In the genomic region with DNA sequence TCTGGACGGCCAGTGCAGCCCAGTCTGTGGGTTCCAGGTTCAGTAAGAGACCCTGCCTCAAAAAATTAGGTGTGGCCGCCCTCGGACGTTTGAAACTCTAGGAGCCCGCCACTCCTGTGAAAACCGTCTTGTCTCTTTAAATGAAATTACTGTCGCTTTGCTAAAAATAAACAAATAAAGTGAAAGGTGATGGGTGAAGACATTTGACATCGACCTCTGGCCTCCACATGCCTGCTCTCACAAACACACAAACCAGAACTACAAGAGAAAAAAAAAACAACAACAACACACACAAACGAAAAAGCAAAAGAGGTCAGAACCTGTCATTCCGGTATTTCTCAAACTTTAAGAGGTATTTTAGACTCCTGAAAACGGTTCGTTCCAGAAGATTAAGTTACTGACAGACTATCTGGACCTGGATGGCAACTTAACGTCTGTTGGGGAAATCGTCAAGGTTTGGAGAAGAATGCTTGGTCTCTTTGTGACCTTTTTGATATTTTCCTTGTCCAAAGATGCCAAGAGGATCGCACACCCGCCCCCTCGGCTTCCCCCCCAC, we compare ENCODE assay signal across 10 mouse cellular contexts. TPM values are rescaled to one million over a fixed set of nuclear protein-coding genes. Genes with fewer than 3 reads are reported as not detected.
DNase-seq lines count a peak whose midpoint lies in the region; ATAC-seq and TF ChIP-seq lines count a peak whose summit lies in the region.
"Had no signal": no experiment of that assay in that cellular context is flagged by ENCODE, and none has a peak within 500 bp of the region (broad histone marks: within the 10 kb centered on the region; RNA-seq: fewer than 3 reads in every experiment).

No protein-coding gene starts in this region.

- 43% methylated on average over 17 of the region's 17 CpGs for WGBS in heart, embryonic 14.5 days
- WGBS in lung, adult 2 months = 31% methylated on average over 17 of the region's 17 CpGs
- 54% methylated on average over 17 of the region's 17 CpGs for WGBS in intestine, embryonic 16.5 days
- WGBS in stomach, postnatal 0 days = 51% methylated on average over 17 of the region's 17 CpGs

- no peaks in the 10 kb centered on the region for H3K27me3 ChIP-seq in heart, embryonic 14.5 days (ENCODE audit: control insufficient read depth, insufficient read depth, low read length)
- no peaks in the 10 kb centered on the region for H3K27me3 ChIP-seq in intestine, embryonic 16.5 days (replicated peaks; ENCODE audit: control insufficient read depth, insufficient read depth, low read length)
- no peaks in the 10 kb centered on the region for H3K27me3 ChIP-seq in stomach, postnatal 0 days (ENCODE audit: control insufficient read depth, insufficient read depth, low read length)

- peak overlapping the region; percentile 56 for H3K4me2 ChIP-seq in heart, embryonic 14.5 days (ENCODE audit: low read length)
- H3K4me2 ChIP-seq in intestine, embryonic 16.5 days (ENCODE audit: low read depth, low read length) = no peak overlapping the region
- peak overlapping the region; percentile 17; the same call in 1 of the 2 replicates for H3K4me2 ChIP-seq in stomach, postnatal 0 days (replicated peaks; ENCODE audit: low read depth)

- peaks cover 14 to 26% of the 10 kb centered on the region in 2 experiments for H3K4me1 ChIP-seq in heart, embryonic 14.5 days (ENCODE audit: control insufficient read depth in 2 of 2, insufficient read depth in 2 of 2, low read length in 2 of 2)
- H3K4me1 ChIP-seq in lung, adult 2 months (ENCODE audit: control insufficient read depth, insufficient read depth, low read length) = peaks cover 38% of the 10 kb centered on the region
- peaks cover 28% of the 10 kb centered on the region for H3K4me1 ChIP-seq in intestine, embryonic 16.5 days (ENCODE audit: control insufficient read depth, insufficient read depth, low read length)
- H3K4me1 ChIP-seq in stomach, postnatal 0 days (replicated peaks; ENCODE audit: control insufficient read depth, insufficient read depth) = no peaks in the 10 kb centered on the region

- H3K27ac ChIP-seq in heart, embryonic 14.5 days (replicated peaks in 1 of 2; ENCODE audit: control insufficient read depth in 1 of 2, insufficient read depth in 1 of 2, low read depth in 2 of 2, low read length in 2 of 2) = peak overlapping the region in 1 of 2 experiments; percentile 76; a peak in 2 of 4 replicates
- peak overlapping the region; percentile 72; the same call in 1 of the 2 replicates for H3K27ac ChIP-seq in intestine, embryonic 16.5 days (ENCODE audit: low read length)
- 0 out of 2 replicates have a peak overlapping the region, but pooled peaks have one; percentile 24 for H3K27ac ChIP-seq in stomach, postnatal 0 days (replicated peaks)

- H3K4me3 ChIP-seq in heart, embryonic 14.5 days (ENCODE audit: control insufficient read depth in 1 of 2, insufficient read depth in 1 of 2, low read depth in 1 of 2, low read length in 2 of 2) = peak overlapping the region in 1 of 2 experiments; percentile 22; a peak in 1 of 4 replicates
- no peak overlapping the region for H3K4me3 ChIP-seq in lung, adult 2 months (replicated peaks; ENCODE audit: extremely low read depth, low read depth, low read length)
- H3K4me3 ChIP-seq in intestine, embryonic 16.5 days (ENCODE audit: low read length) = no peak overlapping the region
- H3K4me3 ChIP-seq in stomach, postnatal 0 days (ENCODE audit: low read depth, low read length) = no peak overlapping the region

- TF ChIP-seq POLR2A in lung, adult 2 months (IDR thresholded peaks at IDR 0.05; ENCODE audit: borderline replicate concordance, extremely low read depth, low read depth, low read length) = no peak

- no peak for TF ChIP-seq CTCF in lung, adult 2 months (IDR thresholded peaks at IDR 0.05; ENCODE audit: insufficient read depth, low read length)
- no peak for TF ChIP-seq CTCF in stomach, postnatal 0 days (IDR thresholded peaks at IDR 0.05; ENCODE audit: low read depth)

- ATAC-seq in heart, embryonic 14.5 days (ENCODE audit: insufficient number of reproducible peaks, insufficient read depth, low FRiP score, low read depth) = no peak
- ATAC-seq in intestine, embryonic 16.5 days = no peak
- no peak for ATAC-seq in stomach, postnatal 0 days (ENCODE audit: low FRiP score, low TSS enrichment)
- no peak for ATAC-seq in cerebellum, adult (ENCODE audit: insufficient number of reproducible peaks, low FRiP score, low TSS enrichment)

- no peak for TF ChIP-seq EP300 in stomach, postnatal 0 days (optimal IDR thresholded peaks at IDR 0.05)

- H3K9ac ChIP-seq in heart, embryonic 14.5 days (ENCODE audit: low read length) = peak overlapping the region; percentile 49; the same call in 1 of the 2 replicates
- no peak overlapping the region for H3K9ac ChIP-seq in intestine, embryonic 16.5 days (ENCODE audit: low read depth, low read length)
- H3K9ac ChIP-seq in stomach, postnatal 0 days (ENCODE audit: low read length) = no peak overlapping the region; the same call in 1 of the 2 replicates

- H3K36me3 ChIP-seq in heart, embryonic 14.5 days (ENCODE audit: control insufficient read depth, insufficient read depth, low read length) = peaks cover 11% of the 10 kb centered on the region
- H3K36me3 ChIP-seq in intestine, embryonic 16.5 days (ENCODE audit: control insufficient read depth, insufficient read depth, low read length) = no peaks in the 10 kb centered on the region
- no peaks in the 10 kb centered on the region for H3K36me3 ChIP-seq in stomach, postnatal 0 days (ENCODE audit: control insufficient read depth, insufficient read depth, low read length)

- H3K9me3 ChIP-seq in heart, embryonic 14.5 days (ENCODE audit: control insufficient read depth, low read length) = no peaks in the 10 kb centered on the region
- H3K9me3 ChIP-seq in intestine, embryonic 16.5 days (ENCODE audit: control insufficient read depth, low read length) = no peaks in the 10 kb centered on the region
- no peaks in the 10 kb centered on the region for H3K9me3 ChIP-seq in stomach, postnatal 0 days (ENCODE audit: control insufficient read depth, low read length)

- intact Hi-C loops in heart, postnatal 36 days (cut with DNase I) = no loop called here

- DNase-seq in heart, postnatal 36 days = no peak
- DNase-seq in lung, postnatal 10 days = peak; percentile 28
- no peak for DNase-seq in lung, adult 2 months
- no peak for DNase-seq in stomach, postnatal 0 days (ENCODE audit: low spot score)
- DNase-seq in layer of hippocampus, postnatal 36 days = no peak
- DNase-seq: cerebellum, postnatal 25 days; gastrocnemius, postnatal 10 days had no signal

RNA-seq across cellular contexts. Expression of a gene that starts 5.9 kb away (rescaled TPM):
- 57.4 and 59.2 TPM in 2 replicates for polyA plus RNA-seq in heart, embryonic 14.5 days (2014; fragmentation: Nextera tagmentation; extraction: Ambion mirVana)
- 10 to 100 TPM; 39.7 to 40.4 TPM for total RNA-seq in heart, postnatal 36 days (2021)
- 91.2 and 96.3 TPM in 2 replicates for polyA plus RNA-seq in lung, adult 2 months (2012; rRNA removed)
- 45.1 and 45.7 TPM in 2 replicates for polyA plus RNA-seq in intestine, embryonic 16.5 days (2015; fragmentation: Nextera tagmentation; extraction: Ambion mirVana)
- polyA plus RNA-seq in stomach, postnatal 0 days (2015; fragmentation: Nextera tagmentation; extraction: Ambion mirVana) = 29.4 and 33.4 TPM in 2 replicates
- 10 to 100 TPM; 20.6 to 23.0 TPM for total RNA-seq in layer of hippocampus, postnatal 36 days (2021)

RNA-seq across cellular contexts. Expression of a gene that starts 13.0 kb away (rescaled TPM):
- polyA plus RNA-seq in heart, embryonic 14.5 days (2014; fragmentation: Nextera tagmentation; extraction: Ambion mirVana) = not detected in 2 replicates
- total RNA-seq in heart, postnatal 36 days (2021) = under 1 TPM in 1 of 2 experiments, not detected in 1; 0.47 TPM
- polyA plus RNA-seq in lung, adult 2 months (2012; rRNA removed) = not detected in 2 replicates
- not detected in 2 replicates for polyA plus RNA-seq in intestine, embryonic 16.5 days (2015; fragmentation: Nextera tagmentation; extraction: Ambion mirVana)
- polyA plus RNA-seq in stomach, postnatal 0 days (2015; fragmentation: Nextera tagmentation; extraction: Ambion mirVana) = not detected in 2 replicates
- not detected for total RNA-seq in layer of hippocampus, postnatal 36 days (2021)
- total RNA-seq: gastrocnemius, postnatal 10 days had no signal

RNA-seq across cellular contexts. Expression of a gene that starts 27.5 kb away (rescaled TPM):
- polyA plus RNA-seq in heart, embryonic 14.5 days (2014; fragmentation: Nextera tagmentation; extraction: Ambion mirVana) = 58.5 and 59.2 TPM in 2 replicates
- 100 to 1,000 TPM; 113 to 116 TPM for total RNA-seq in heart, postnatal 36 days (2021)
- polyA plus RNA-seq in lung, adult 2 months (2012; rRNA removed) = 46.5 and 53.1 TPM in 2 replicates
- polyA plus RNA-seq in intestine, embryonic 16.5 days (2015; fragmentation: Nextera tagmentation; extraction: Ambion mirVana) = 103 and 120 TPM in 2 replicates
- 52.3 and 55.4 TPM in 2 replicates for polyA plus RNA-seq in stomach, postnatal 0 days (2015; fragmentation: Nextera tagmentation; extraction: Ambion mirVana)
- 1 to 10 TPM; 8.9 to 9.2 TPM for total RNA-seq in layer of hippocampus, postnatal 36 days (2021)
